Mouse (Mus musculus) cerebellum, adult 2 months (tissue): ENCODE results near the gene Kcnd1. TPM values are rescaled to one million over a fixed set of nuclear protein-coding genes. Genes with fewer than 3 reads are reported as not detected.

ENCODE experiments used
- DNase-seq, 2 experiments: peaks; one replicate each; pipeline ENCODE4 v3.0.0; 2021
- H3K27ac ChIP-seq: fragments of 200-500 bp; 2 replicates; pipeline ENCODE4 v1.5.1; 2012; ENCODE audit warnings: low read length, control low read depth, inconsistent platforms; ENCODE audit not compliant: insufficient read depth
- H3K27me3 ChIP-seq: fragments of 200-500 bp; 2 replicates; pipeline ENCODE4 v1.6.1; 2012; ENCODE audit warnings: inconsistent platforms, mild to moderate bottlenecking, low read length, moderate library complexity; ENCODE audit not compliant: control insufficient read depth, insufficient read depth
- H3K4me1 ChIP-seq: fragments of 200-500 bp; 2 replicates; pipeline ENCODE4 v1.6.1; 2011; ENCODE audit warnings: low read length; ENCODE audit not compliant: control insufficient read depth, insufficient read depth
- H3K4me3 ChIP-seq: fragments of 200-500 bp; replicated peaks from 2 replicates; pipeline ENCODE3; 2011; ENCODE audit warnings: mild to moderate bottlenecking, low read depth, low read length, control low read depth; ENCODE audit not compliant: insufficient read depth
- CTCF ChIP-seq: fragments of 200-500 bp; IDR thresholded peaks from 2 replicates; pipeline ENCODE4 v1.5.1; 2011; ENCODE audit warnings: low read depth, mild to moderate bottlenecking, control low read depth, low read length, moderate library complexity, borderline replicate concordance; ENCODE audit not compliant: insufficient read depth
- POLR2A ChIP-seq: fragments of 200-500 bp; IDR thresholded peaks from 2 replicates; pipeline ENCODE4 v1.6.1; 2011; ENCODE audit warnings: low read length, control low read depth, borderline replicate concordance; ENCODE audit not compliant: insufficient read depth
- WGBS: fragments of 180-500 bp; shearing (Covaris S2); methylation state at CpG from one replicate; pipeline ENCODE4 v1.1.7; 2018; 5-methylcytosine and 5-hydroxymethylcytosine counted together
- polyA plus RNA-seq: library from polyadenylated mRNA; depleted of rRNA; stranded (reverse); fragments of >200 nt; gene quantifications from 2 replicates; pipeline ENCODE4 v1.2.3, GENCODE M21; 2012

Kcnd1 gene
- polyA plus RNA-seq, 1 experiment = 7.6 TPM

GRCm38 (mm10) chrX:7837146-7837545, 15.1 kb downstream of the Kcnd1 start:
- 57% methylated on average over 1 of the region's 1 CpGs for WGBS
- TF ChIP-seq POLR2A (no peak), CTCF (no peak)
- H3K27ac ChIP-seq = no peak overlapping the region
- no peaks in the 10 kb centered on the region for H3K4me1 ChIP-seq
- H3K27me3 ChIP-seq = no peaks in the 10 kb centered on the region
- no peak overlapping the region for H3K4me3 ChIP-seq
- no peak for DNase-seq

- Histone ChIP-seq H3K4me3 (peak overlapping the region; percentile 52), H3K27ac (no peak overlapping the region), H3K4me1 (peaks cover 5% of the 10 kb centered on the region; the same call in 1 of the 2 replicates), H3K27me3 (no peaks in the 10 kb centered on the region)
- WGBS = 17% methylated on average over 7 of the region's 7 CpGs
- TF ChIP-seq CTCF (no peak), POLR2A (no peak)
- no peak for DNase-seq
Observed at GRCm38 (mm10) chrX:7840842-7841162, 18.7 kb downstream of the Kcnd1 start.

- DNase-seq = peak; percentile 92 to 96
Observed at GRCm38 (mm10) chrX:7841163-7842162, 19.4 kb downstream of the Kcnd1 start, which contains the start of gene Otud5. Gene Otud5 (plus strand): TSS chrX:7841364.

GRCm38 (mm10) chrX:7842318-7842717, 20.2 kb downstream of the Kcnd1 start:
- Histone ChIP-seq H3K27me3 (no peaks in the 10 kb centered on the region), H3K4me3 (peak overlapping the region; percentile 89), H3K27ac (peak overlapping the region; percentile 82; the same call in 1 of the 2 replicates), H3K4me1 (peaks cover 5% of the 10 kb centered on the region; the same call in 1 of the 2 replicates)
- peak in 1 of 2 experiments; percentile 25 for DNase-seq
- WGBS = 17% methylated on average over 37 of the region's 42 CpGs
- TF ChIP-seq POLR2A (no peak), CTCF (no peak)

More at GRCm38 (mm10) chrX:7841163-7842162, 19.4 kb downstream of the Kcnd1 start, which contains the start of gene Otud5:
- Histone ChIP-seq H3K27ac (peak within 1 kb of the TSS; percentile 82), H3K4me3 (peak within 1 kb of the TSS; percentile 89), H3K27me3 (no peaks in the 10 kb centered on the region), H3K4me1 (peaks cover 5% of the 10 kb centered on the region; the same call in 1 of the 2 replicates)
- TF ChIP-seq CTCF = no peak
- peak; percentile 47; the same call in 1 of the 2 replicates for TF ChIP-seq POLR2A
- WGBS = 5% methylated on average over 69 of the region's 74 CpGs

- WGBS = 4% methylated on average over 2 of the region's 2 CpGs
- TF ChIP-seq POLR2A (no peak), CTCF (no peak)
- no peak overlapping the region for H3K4me3 ChIP-seq
Observed at GRCm38 (mm10) chrX:7847845-7848244, 25.8 kb downstream of the Kcnd1 start.

GRCm38 (mm10) chrX:7854578-7854977, 32.5 kb downstream of the Kcnd1 start:
- peak in 1 of 2 experiments; percentile 44 for DNase-seq
- no peaks in the 10 kb centered on the region for H3K27me3 ChIP-seq

More at GRCm38 (mm10) chrX:7847845-7848244, 25.8 kb downstream of the Kcnd1 start:
- Histone ChIP-seq H3K27ac (no peak overlapping the region), H3K4me1 (peaks cover 5% of the 10 kb centered on the region; the same call in 1 of the 2 replicates), H3K27me3 (no peaks in the 10 kb centered on the region)
- peak in 1 of 2 experiments; percentile 7 for DNase-seq

GRCm38 (mm10) chrX:7859191-7859753, 37.2 kb downstream of the Kcnd1 start:
- no peak for DNase-seq
- H3K4me3 ChIP-seq = no peak overlapping the region
- TF ChIP-seq CTCF (no peak), POLR2A (no peak)
- no peaks in the 10 kb centered on the region for H3K27me3 ChIP-seq
- 77% methylated on average over 3 of the region's 3 CpGs for WGBS
- H3K27ac ChIP-seq = no peak overlapping the region
- H3K4me1 ChIP-seq = no peaks in the 10 kb centered on the region

More at GRCm38 (mm10) chrX:7854578-7854977, 32.5 kb downstream of the Kcnd1 start:
- H3K27ac ChIP-seq = no peak overlapping the region
- no peaks in the 10 kb centered on the region for H3K4me1 ChIP-seq
- TF ChIP-seq CTCF = peak; percentile 58
- TF ChIP-seq POLR2A = no peak
- 33% methylated on average over 2 of the region's 2 CpGs for WGBS
- no peak overlapping the region for H3K4me3 ChIP-seq

GRCm38 (mm10) chrX:7863181-7863580, 41.1 kb downstream of the Kcnd1 start:
- Histone ChIP-seq H3K27ac (no peak overlapping the region), H3K4me3 (no peak overlapping the region), H3K27me3 (no peaks in the 10 kb centered on the region), H3K4me1 (no peaks in the 10 kb centered on the region)
- 74% methylated on average over 1 of the region's 1 CpGs for WGBS
- no peak for DNase-seq
- TF ChIP-seq CTCF (no peak), POLR2A (no peak)
